Mouse (Mus musculus): ENCODE results near the gene Ahcyl2.

DNA sequence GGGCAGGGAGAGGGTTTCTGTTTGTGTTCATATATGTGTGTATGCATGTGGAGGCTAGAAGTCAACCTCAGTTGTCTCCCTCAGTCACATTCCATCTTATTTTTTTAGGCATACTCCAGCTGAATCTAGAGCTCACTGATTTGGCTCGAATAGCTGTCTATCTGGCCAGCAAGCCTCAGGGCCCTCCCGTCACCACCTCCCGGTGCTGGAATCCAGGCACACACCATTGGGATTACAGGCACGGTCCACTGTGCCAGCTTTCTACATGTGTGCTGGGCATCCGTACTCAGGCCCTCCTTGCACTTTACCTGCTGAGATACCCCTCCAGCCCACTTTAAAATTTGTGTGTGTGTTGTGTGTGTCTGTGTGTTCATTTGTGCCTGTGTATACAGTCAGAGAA is 107.8 kb downstream of the Ahcyl2 start:
- TF ChIP-seq POLR2A (IDR thresholded peaks at IDR 0.05; ENCODE audit: insufficient read depth, low read length) (no peak), CTCF (IDR thresholded peaks at IDR 0.05; ENCODE audit: low read depth, low read length) (no peak)

All from ES-Bruce4 (cell line).